Mouse (Mus musculus): ENCODE measurements at regions not wholly inside any gene's neighbourhood (a gene's known extent, or its start where the extent isn't known, plus 50 kb on each side); places are given as distances from the start of the nearest gene placed in this dataset.

- intact Hi-C loops (cut with DNase I; ENCODE audit: low total_unique reads): no loop called here
- DNase-seq: no peak
Measured at GRCm38 (mm10) chr9:120847649-120848048, 81.4 kb upstream of the Ctnnb1 start.

- DNase-seq: no peak
- intact Hi-C loops (cut with DNase I; ENCODE audit: low total_unique reads): no loop called here
Measured at GRCm38 (mm10) chr9:120848962-120849361, 80.1 kb upstream of the Ctnnb1 start.

- DNase-seq: no peak
- intact Hi-C loops (cut with DNase I; ENCODE audit: low total_unique reads): no loop called here
Measured at GRCm38 (mm10) chr9:120850092-120850491, 78.9 kb upstream of the Ctnnb1 start.

- no peak for DNase-seq
- intact Hi-C loops (cut with DNase I; ENCODE audit: low total_unique reads): no loop called here
Measured at GRCm38 (mm10) chr9:120851914-120852313, 77.1 kb upstream of the Ctnnb1 start.

DNA sequence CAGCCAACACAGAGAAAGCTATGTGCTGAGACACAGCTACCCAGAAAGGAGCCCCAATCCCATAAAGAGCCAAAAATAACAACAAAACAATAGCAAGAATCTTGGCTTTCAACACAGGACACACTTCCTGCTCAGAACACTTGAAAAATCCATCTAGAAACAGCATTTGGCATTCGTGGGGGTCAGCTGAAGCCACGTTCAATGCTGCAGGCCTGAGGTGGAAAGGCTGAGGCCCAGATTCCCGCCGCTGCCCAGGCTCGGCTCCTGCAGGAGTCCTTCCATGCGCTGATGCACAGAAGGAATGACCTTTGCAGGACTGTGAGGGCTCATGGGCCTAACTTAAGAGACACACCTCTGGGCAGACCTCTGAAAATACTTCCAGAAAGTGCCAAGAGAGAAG, 76.4 kb upstream of the Ctnnb1 start:
- intact Hi-C loops (cut with DNase I; ENCODE audit: low total_unique reads): no loop called here
- peak; percentile 24 for DNase-seq

DNA sequence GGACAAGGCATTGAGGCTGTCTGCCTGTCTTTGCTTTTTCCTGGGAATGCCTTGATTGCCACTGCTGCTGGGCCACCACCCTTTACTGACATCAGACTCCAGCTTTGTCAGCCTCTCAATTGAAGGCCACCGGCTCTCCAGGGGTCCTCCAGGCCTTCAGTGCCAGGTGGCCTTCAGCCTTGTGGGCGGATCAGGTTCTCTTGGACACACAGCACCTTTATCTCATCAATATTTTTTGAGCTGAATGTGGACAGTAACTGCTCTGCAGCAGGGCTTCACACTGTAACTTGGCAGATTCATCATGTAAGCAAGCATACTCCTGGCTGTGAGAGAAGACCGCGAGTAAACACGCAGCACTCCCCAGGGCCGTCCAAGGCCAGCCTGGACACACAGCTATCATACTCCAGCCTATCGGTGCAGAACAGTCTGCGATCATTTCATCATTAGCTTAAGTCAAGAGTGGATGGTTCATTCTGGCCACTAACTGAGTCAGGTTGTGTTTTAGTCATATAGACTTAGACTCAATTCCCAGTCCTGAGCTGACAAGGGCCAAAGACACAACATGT, 75.9 kb upstream of the Ctnnb1 start:
- intact Hi-C loops (cut with DNase I; ENCODE audit: low total_unique reads): no loop called here
- no peak for DNase-seq

- intact Hi-C loops (cut with DNase I; ENCODE audit: low total_unique reads): no loop called here
- no peak for DNase-seq
Measured at GRCm38 (mm10) chr9:120854351-120854750, 74.7 kb upstream of the Ctnnb1 start.

DNA sequence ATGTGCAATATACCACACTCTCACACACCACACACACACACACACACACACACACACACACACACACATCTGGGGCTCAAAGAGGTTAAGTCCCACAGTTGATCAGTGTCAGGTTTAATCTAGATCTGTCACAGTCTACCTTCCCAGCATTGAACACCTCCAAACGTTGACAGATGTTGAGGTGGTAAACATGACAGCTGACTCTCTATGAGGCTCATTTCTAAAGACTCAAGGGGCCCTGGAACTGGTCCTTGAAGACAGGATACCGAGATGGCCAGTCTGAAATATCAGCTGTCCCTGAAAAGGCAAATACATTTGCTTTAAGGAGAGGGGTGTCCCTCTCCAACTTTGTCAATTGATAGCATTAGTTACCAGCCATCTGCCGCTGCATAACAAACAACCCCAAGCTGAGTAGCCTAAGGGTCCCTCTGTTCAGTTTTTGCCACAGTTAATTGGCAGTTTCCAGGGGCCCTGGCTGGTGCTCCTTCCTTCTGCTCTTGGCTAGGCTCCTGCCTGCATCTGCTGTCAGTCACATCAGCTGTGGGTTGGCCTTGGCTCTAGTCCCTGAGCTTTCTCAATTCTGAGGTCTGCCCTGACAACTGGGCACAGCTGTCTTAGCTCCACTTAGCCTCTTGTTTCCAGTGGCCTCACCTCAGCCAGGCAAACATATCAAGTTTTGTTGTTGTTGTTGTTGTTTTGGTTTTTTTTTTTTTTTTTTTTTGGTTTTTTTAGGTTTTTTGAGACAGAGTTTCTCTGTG, 73.5 kb upstream of the Ctnnb1 start:
- peak; percentile 27 for DNase-seq
- intact Hi-C loops (cut with DNase I; ENCODE audit: low total_unique reads): no loop called here

DNA sequence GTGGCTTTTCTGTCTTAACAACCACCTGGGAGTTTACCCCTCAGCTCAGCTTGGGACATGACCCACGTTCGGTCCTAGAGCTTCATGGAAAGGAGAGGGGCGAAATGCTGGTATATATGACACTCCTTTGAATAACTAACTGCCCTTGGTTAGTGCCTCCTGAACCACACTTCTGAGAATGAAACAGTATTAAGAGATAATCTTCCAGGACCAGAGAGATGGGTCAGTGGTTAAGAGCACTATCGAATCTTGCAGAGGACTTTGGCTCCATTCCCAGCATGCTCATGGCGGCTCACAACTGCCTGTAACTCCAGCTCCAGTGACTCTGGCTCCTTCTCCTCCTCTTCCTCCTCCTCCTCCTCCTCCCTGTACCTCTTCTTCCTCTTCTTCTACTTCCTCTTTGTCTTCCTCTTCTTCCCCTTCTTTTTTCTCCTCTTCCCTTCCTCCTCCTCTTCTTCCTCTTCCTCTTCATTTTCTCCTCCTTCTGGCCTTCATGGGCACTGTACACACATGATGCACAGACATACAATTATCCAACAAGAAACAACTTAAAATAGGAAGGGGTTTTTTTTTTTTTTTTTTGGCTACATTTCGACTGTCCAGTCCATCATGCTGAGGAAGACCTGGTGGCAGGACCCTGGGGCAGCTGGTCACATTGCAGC, 71.0 kb upstream of the Ctnnb1 start:
- DNase-seq: no peak
- intact Hi-C loops (cut with DNase I; ENCODE audit: low total_unique reads): no loop called here

- intact Hi-C loops (cut with DNase I; ENCODE audit: low total_unique reads): no loop called here
Measured at GRCm38 (mm10) chr9:120860969-120861595, 67.9 kb upstream of the Ctnnb1 start.

GRCm38 (mm10) chr9:120861788-120862345, 67.1 kb upstream of the Ctnnb1 start:
- intact Hi-C loops (cut with DNase I; ENCODE audit: low total_unique reads): no loop called here
- DNase-seq: no peak

More at GRCm38 (mm10) chr9:120860969-120861595, 67.9 kb upstream of the Ctnnb1 start:
- DNase-seq: no peak

DNA sequence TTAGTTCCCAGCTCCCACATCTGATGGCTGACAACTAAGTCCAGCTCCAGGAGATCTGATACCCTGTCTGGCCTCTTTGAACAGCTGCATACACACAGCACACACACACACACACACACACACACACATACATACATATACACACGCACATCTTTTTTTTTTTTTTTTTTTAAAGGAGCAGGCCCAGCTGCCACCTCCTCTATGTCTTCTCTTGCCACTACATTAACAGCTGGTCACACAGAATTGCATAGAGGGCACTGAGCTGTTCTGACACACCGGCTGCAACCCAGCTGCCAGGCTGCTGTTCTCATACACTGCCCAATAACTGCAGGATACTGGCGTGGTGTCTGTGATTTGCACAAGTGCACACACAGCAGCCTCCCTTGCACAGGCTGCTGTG, 64.6 kb upstream of the Ctnnb1 start:
- DNase-seq: no peak
- intact Hi-C loops (cut with DNase I; ENCODE audit: low total_unique reads): no loop called here

DNA sequence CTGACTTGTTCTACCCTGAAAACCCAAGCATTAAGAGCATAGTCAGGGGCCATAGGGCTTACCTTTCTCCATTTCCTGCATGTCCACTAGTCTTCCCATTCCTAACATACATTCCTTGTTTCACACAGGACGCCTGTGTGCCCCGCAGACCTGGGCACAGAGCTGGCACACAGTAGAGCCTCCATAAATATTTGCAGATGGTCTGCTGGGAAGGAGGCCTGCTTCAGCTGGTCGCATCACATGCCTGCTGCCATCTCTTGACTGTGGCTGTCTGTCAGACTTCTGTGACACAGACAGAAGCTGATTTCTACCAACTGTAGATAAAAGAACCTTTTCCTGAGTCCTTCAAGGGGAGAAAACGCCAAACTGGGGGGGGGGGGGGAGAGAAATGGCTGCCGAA, 62.8 kb upstream of the Ctnnb1 start:
- intact Hi-C loops (cut with DNase I; ENCODE audit: low total_unique reads): no loop called here
- DNase-seq: no peak

DNA sequence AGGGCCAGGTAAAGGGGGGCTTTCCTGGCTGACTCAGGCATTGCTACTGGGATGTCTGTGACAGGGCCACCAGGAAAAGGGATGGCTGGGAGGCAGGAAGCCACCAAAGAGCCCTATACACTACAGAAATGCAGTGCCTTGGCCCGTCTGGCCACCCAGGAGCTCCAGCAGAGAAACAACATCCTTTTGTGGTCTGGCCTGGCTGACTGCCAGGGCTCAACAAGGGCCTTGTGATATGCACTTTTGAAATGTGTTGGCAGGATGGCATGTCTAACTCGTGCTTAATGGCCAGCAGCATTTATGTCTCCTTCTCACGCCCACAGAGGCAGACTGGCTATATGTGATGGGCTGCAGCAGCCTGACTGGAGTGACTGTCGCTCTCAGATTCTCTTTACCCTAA, 62.3 kb upstream of the Ctnnb1 start:
- intact Hi-C loops (cut with DNase I; ENCODE audit: low total_unique reads): no loop called here
- no peak for DNase-seq

GRCm38 (mm10) chr9:120867861-120868260, 61.2 kb upstream of the Ctnnb1 start:
- DNase-seq: no peak
- intact Hi-C loops (cut with DNase I; ENCODE audit: low total_unique reads): no loop called here

GRCm38 (mm10) chr9:120868330-120868729, 60.7 kb upstream of the Ctnnb1 start:
- no peak for DNase-seq
- intact Hi-C loops (cut with DNase I; ENCODE audit: low total_unique reads): no loop called here

DNA sequence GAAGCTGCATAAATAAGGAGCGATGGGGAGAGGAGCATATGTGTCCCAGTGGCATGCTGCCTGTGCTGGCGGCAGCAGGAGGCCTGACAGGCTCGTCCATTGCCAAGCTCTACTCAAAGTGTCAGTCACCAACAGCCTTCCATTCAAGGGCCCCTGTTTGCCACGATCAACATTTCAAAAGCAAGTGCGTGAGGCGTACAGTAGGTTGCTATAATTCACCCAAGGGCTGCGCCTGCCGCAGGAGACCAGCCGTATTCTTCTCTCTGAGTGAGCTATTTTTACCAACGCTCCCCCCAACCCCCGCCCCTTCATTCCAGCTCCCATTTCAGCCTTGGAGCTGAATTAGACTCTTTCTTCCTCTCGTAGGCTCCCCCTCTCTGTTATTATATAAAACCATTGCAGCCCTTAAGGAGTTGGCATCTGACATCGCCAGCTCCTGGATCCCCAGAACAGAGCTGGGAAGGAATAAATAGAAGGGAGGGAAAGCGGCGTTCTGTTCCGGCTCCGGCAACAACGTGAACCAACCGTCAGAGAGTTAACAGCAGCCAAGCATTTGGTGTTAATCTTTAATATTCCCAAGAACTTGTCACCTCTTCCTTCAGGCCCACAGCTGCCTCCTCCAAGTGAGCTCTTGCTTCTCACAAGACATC, 59.5 kb upstream of the Ctnnb1 start:
- DNase-seq: peak; percentile 31
- intact Hi-C loops (cut with DNase I; ENCODE audit: low total_unique reads): no loop called here

- DNase-seq: no peak
- intact Hi-C loops (cut with DNase I; ENCODE audit: low total_unique reads): no loop called here
Measured at GRCm38 (mm10) chr9:120873293-120873692, 55.7 kb upstream of the Ctnnb1 start.

DNA sequence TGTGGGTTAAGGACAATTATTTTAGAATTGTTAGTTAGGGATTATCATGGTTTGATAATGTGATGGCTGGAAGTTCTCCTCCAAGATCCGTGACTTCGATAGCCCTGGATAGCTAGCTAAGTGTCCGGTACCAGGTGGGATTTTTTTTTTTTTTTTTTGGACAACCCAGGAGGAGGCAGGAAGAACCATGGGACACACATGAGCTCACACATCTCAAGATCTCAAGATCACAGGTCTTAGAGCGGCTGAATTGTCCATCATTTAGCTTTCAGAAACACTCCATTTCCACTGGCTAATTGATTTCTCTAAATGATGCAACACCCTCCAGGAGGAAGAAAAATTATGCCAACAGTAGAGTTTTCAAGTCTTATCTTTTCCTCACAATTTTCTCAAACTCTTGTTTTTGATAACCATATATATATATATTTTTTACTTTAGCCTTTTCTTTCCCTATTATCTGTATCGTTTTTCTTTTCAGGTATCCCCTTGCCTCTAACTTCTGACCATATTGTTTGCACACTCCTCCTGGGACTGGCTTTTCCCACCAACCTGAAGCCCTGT, 54.5 kb upstream of the Ctnnb1 start:
- DNase-seq: no peak
- intact Hi-C loops (cut with DNase I; ENCODE audit: low total_unique reads): no loop called here

Measured in gastrocnemius, postnatal 14 days (tissue).